Mouse (Mus musculus) small intestine, adult 10 weeks (tissue): Measurements from ENCODE around the gene Apmap. TPM values are rescaled to one million over a fixed set of nuclear protein-coding genes. Genes with fewer than 3 reads are reported as not detected.

Experiments used
- polyA plus RNA-seq: library from polyadenylated mRNA; stranded (reverse); fragments of 350-450 nt; fragmentation: Illumina TruSeq; extraction: RNeasy Lipid Tissue Mini Kit (QIAGEN cat#74804); gene quantifications from one replicate; pipeline ENCODE4 v1.2.3, GENCODE M21; 2014; ENCODE audit warnings: low replicate concordance

The Apmap gene
- 31.7 TPM for polyA plus RNA-seq

GRCm38 (mm10) chr2:150608087-150608799 is at the start of gene Apmap:
Apmap (minus strand) TSS chr2:150608567.

GRCm38 (mm10) chr2:150569847-150570590 is 38.3 kb downstream of the Apmap start, which contains the start of gene Cst7:
Cst7 (plus strand) TSS chr2:150570415.

Other genes with a start within 250 kb of the Apmap start
- gene 3300002I08Rik, start 245.8 kb downstream of the Apmap start, polyA plus RNA-seq: 22.3 TPM
- gene Zfp442, start 157.1 kb downstream of the Apmap start, polyA plus RNA-seq: 53.3 TPM
- gene Zfp345, start 123.5 kb downstream of the Apmap start, polyA plus RNA-seq: not detected
- gene Cst7, start 38.2 kb downstream of the Apmap start, polyA plus RNA-seq: 1.7 TPM
- gene Acss1, start 59.9 kb upstream of the Apmap start, polyA plus RNA-seq: 12.5 TPM
- not detected for gene Vsx1, start 80.8 kb upstream of the Apmap start, polyA plus RNA-seq
- 0.93 TPM for gene Entpd6, start 140.5 kb upstream of the Apmap start, polyA plus RNA-seq
- 2.9 TPM for gene Pygb, start 178.2 kb upstream of the Apmap start, polyA plus RNA-seq